Mouse (Mus musculus) stomach, postnatal 0 days (tissue): ENCODE data around the gene Gad2.

Experiments
- CTCF ChIP-seq: IDR thresholded peaks from 2 replicates; pipeline ENCODE4 v1.5.1; 2016; ENCODE audit warnings: antibody characterized with exemption, low read depth, mild to moderate bottlenecking, moderate library complexity
- EP300 ChIP-seq: optimal IDR thresholded peaks from 2 replicates; pipeline ENCODE3; 2016; ENCODE audit warnings: antibody characterized with exemption

- no peak for TF ChIP-seq CTCF
- TF ChIP-seq EP300: no peak
Measured at GRCm38 (mm10) chr2:22727113-22727512, 105.1 kb downstream of the Gad2 start.
